Comparison of ENCODE assay signal across 11 mouse cellular contexts in genomic region chr13:101855141-101855540, GRCm38 (mm10).
DNase-seq lines count a peak whose midpoint lies in the region; ATAC-seq lines count a peak whose summit lies in the region.
"Had no signal": no experiment of that assay in that cellular context is flagged by ENCODE, and none has a peak within 500 bp of the region (broad histone marks: within the 10 kb centered on the region; RNA-seq: fewer than 3 reads in every experiment).

No protein-coding gene starts in this region.

- no peaks in the 10 kb centered on the region for H3K4me1 ChIP-seq in heart, embryonic 10.5 days
- H3K4me1 ChIP-seq: heart, embryonic 13.5 days had no signal

- DNase-seq in heart, postnatal 10 days, result peak; percentile 34 to 52
- no peak for DNase-seq in heart, embryonic 10.5 days (ENCODE audit: low spot score)
- peak; percentile 56 for DNase-seq in brain, adult 2 months (ENCODE audit: low read depth, low spot score)
- peak; percentile 15 for DNase-seq in cerebellum, adult 9-11 months
- DNase-seq in layer of hippocampus, postnatal 14 days (ENCODE audit: low spot score in 2 of 2), result peak; percentile 65 to 84
- DNase-seq in embryo, embryonic 9.5 days (ENCODE audit: extremely low spot score), result no peak
- DNase-seq in thymus, postnatal 25 days, result no peak

- no peaks in the 10 kb centered on the region for H3K9me3 ChIP-seq in heart, embryonic 10.5 days
- H3K9me3 ChIP-seq: heart, embryonic 13.5 days had no signal

- no peak for ATAC-seq in megakaryocyte-erythroid progenitor cell, adult 5-6 weeks (replicated peaks; ENCODE audit: low FRiP score, low TSS enrichment, poor library complexity, severe bottlenecking)

- no peaks in the 10 kb centered on the region for H3K27me3 ChIP-seq in heart, embryonic 10.5 days (ENCODE audit: insufficient read depth, poor library complexity, severe bottlenecking)
- H3K27me3 ChIP-seq: heart, embryonic 13.5 days had no signal

- no peaks in the 10 kb centered on the region for H3K36me3 ChIP-seq in heart, embryonic 10.5 days
- H3K36me3 ChIP-seq: heart, embryonic 13.5 days had no signal

- intact Hi-C loops in heart, postnatal 10 days (cut with DNase I), result no loop called here

- no peak overlapping the region for H3K27ac ChIP-seq in heart, embryonic 10.5 days
- H3K27ac ChIP-seq: heart, embryonic 13.5 days; kidney, postnatal 0 days; liver, embryonic 14.5 days had no signal

- 88% methylated on average over 9 of the region's 9 CpGs for WGBS in heart, embryonic 10.5 days

- H3K4me3 ChIP-seq in heart, embryonic 10.5 days, result no peak overlapping the region
- H3K4me3 ChIP-seq: heart, embryonic 13.5 days had no signal

Comparison
In these comparisons a context has a peak if more than half of its experiments do, and no peak if none do; other contexts are left out.
1. DNase-seq: peak in heart, postnatal 10 days (2 of 2), brain, adult 2 months (single experiment), cerebellum, adult 9-11 months (single experiment) and layer of hippocampus, postnatal 14 days (2 of 2); none in heart, embryonic 10.5 days (single experiment), embryo, embryonic 9.5 days (single experiment) and thymus, postnatal 25 days (single experiment).